Comparison of ENCODE assay signal across 28 mouse cellular contexts in genomic region chr7:74091402-74092025, GRCm38 (mm10).
DNase-seq lines count a peak whose midpoint lies in the region; ATAC-seq lines count a peak whose summit lies in the region.
"Had no signal": no experiment of that assay in that cellular context is flagged by ENCODE, and none has a peak within 500 bp of the region (broad histone marks: within the 10 kb centered on the region; RNA-seq: fewer than 3 reads in every experiment).

No protein-coding gene starts in this region.

- H3K4me1 ChIP-seq in heart, embryonic 11.5 days (ENCODE audit: control insufficient read depth, insufficient read depth, low read length), result no peaks in the 10 kb centered on the region
- no peaks in the 10 kb centered on the region for H3K4me1 ChIP-seq in forebrain, embryonic 16.5 days (replicated peaks; ENCODE audit: control insufficient read depth, insufficient read depth, low read length)
- H3K4me1 ChIP-seq: embryonic facial prominence, embryonic 15.5 days; hindbrain, embryonic 13.5 days; liver, embryonic 15.5 days; lung, embryonic 15.5 days; neural tube, embryonic 13.5 days had no signal

- H3K4me3 ChIP-seq in heart, embryonic 11.5 days (ENCODE audit: low read depth, low read length), result no peak overlapping the region
- H3K4me3 ChIP-seq in forebrain, embryonic 16.5 days (replicated peaks; ENCODE audit: low read length), result no peak overlapping the region
- H3K4me3 ChIP-seq: embryonic facial prominence, embryonic 15.5 days; heart, adult 2 months; hindbrain, embryonic 13.5 days; limb, embryonic 10.5 days; liver, embryonic 15.5 days; lung, embryonic 15.5 days; myocyte; neural tube, embryonic 13.5 days had no signal

- ATAC-seq in heart, embryonic 11.5 days (replicated peaks; ENCODE audit: insufficient number of reproducible peaks, low FRiP score, low TSS enrichment), result no peak
- ATAC-seq in forebrain, embryonic 16.5 days, result peak; percentile 92
- ATAC-seq: CD4-positive, CD25-positive, alpha-beta regulatory T cell, adult 4 months; inflammation-experienced regulatory T-cells, adult 6 months; midbrain, embryonic 16.5 days had no signal

- H3K36me3 ChIP-seq in heart, embryonic 11.5 days (ENCODE audit: control insufficient read depth, insufficient read depth, low read length), result no peaks in the 10 kb centered on the region
- H3K36me3 ChIP-seq in forebrain, embryonic 16.5 days (ENCODE audit: control insufficient read depth, insufficient read depth), result no peaks in the 10 kb centered on the region
- H3K36me3 ChIP-seq: embryonic facial prominence, embryonic 15.5 days; hindbrain, embryonic 13.5 days; limb, embryonic 10.5 days; liver, embryonic 15.5 days; lung, embryonic 15.5 days; neural tube, embryonic 13.5 days had no signal

- DNase-seq in heart, adult 11 months, result peak; percentile 58
- peak; percentile 3 for DNase-seq in right cerebral cortex, adult 18-20 months
- DNase-seq in right cerebral cortex, postnatal 14 days, result no peak
- DNase-seq in retina, postnatal 1 day, result peak; percentile 93
- DNase-seq in c-Kit-positive CD71-positive TER-119-positive erythroid progenitor cells, embryonic 14.5 days (ENCODE audit: low spot score), result no peak
- no peak for DNase-seq in urinary bladder, adult 2 months (ENCODE audit: low spot score)
- DNase-seq: adrenal gland, postnatal 36 days; cerebellum, postnatal 25 days; embryo, embryonic 11 days; gastrocnemius, postnatal 25 days; heart, adult 2 months; kidney, adult 8-10 months; kidney, postnatal 10 days; liver; lung, postnatal 4 days; thymus, postnatal 14 days had no signal

- H3K9me3 ChIP-seq in heart, embryonic 11.5 days (replicated peaks; ENCODE audit: control insufficient read depth, low read length), result no peaks in the 10 kb centered on the region
- H3K9me3 ChIP-seq in forebrain, embryonic 16.5 days (ENCODE audit: control insufficient read depth, low read length), result peaks cover 4% of the 10 kb centered on the region; the same call in 1 of the 2 replicates
- H3K9me3 ChIP-seq: embryonic facial prominence, embryonic 15.5 days; limb, embryonic 10.5 days; liver, embryonic 15.5 days; lung, embryonic 15.5 days had no signal

- no peak overlapping the region for H3K27ac ChIP-seq in heart, embryonic 11.5 days (ENCODE audit: low read depth, low read length)
- H3K27ac ChIP-seq in forebrain, embryonic 16.5 days (ENCODE audit: low read length), result no peak overlapping the region
- H3K27ac ChIP-seq: embryonic facial prominence, embryonic 15.5 days; heart, adult 2 months; hindbrain, embryonic 13.5 days; limb, embryonic 10.5 days; liver, embryonic 15.5 days; lung, embryonic 15.5 days; neural tube, embryonic 13.5 days had no signal

- 69% methylated on average over 3 of the region's 3 CpGs for WGBS in heart, embryonic 11.5 days (ENCODE audit: insufficient replicate concordance)
- 9% methylated on average over 3 of the region's 3 CpGs for WGBS in forebrain, embryonic 16.5 days

- H3K9ac ChIP-seq in heart, embryonic 11.5 days (ENCODE audit: low read depth, low read length), result no peak overlapping the region
- H3K9ac ChIP-seq in forebrain, embryonic 16.5 days (replicated peaks; ENCODE audit: low read depth, low read length), result no peak overlapping the region
- H3K9ac ChIP-seq: embryonic facial prominence, embryonic 15.5 days; hindbrain, embryonic 13.5 days; liver, embryonic 15.5 days; lung, embryonic 15.5 days; neural tube, embryonic 13.5 days had no signal

- no peak overlapping the region for H3K4me2 ChIP-seq in heart, embryonic 11.5 days
- H3K4me2 ChIP-seq in forebrain, embryonic 16.5 days (ENCODE audit: low read length), result no peak overlapping the region
- H3K4me2 ChIP-seq: embryonic facial prominence, embryonic 15.5 days; hindbrain, embryonic 13.5 days; liver, embryonic 15.5 days; lung, embryonic 15.5 days; neural tube, embryonic 13.5 days had no signal

- no peaks in the 10 kb centered on the region for H3K27me3 ChIP-seq in heart, embryonic 11.5 days (ENCODE audit: control insufficient read depth, insufficient read depth, low read length)
- H3K27me3 ChIP-seq in forebrain, embryonic 16.5 days (replicated peaks; ENCODE audit: control insufficient read depth, insufficient read depth, low read length), result peaks cover 9% of the 10 kb centered on the region; the same call in 1 of the 2 replicates
- H3K27me3 ChIP-seq: embryonic facial prominence, embryonic 15.5 days; hindbrain, embryonic 13.5 days; liver, embryonic 15.5 days; neural tube, embryonic 13.5 days had no signal

Comparison
In these comparisons a context has a peak if more than half of its experiments do, and no peak if none do; other contexts are left out.
1. DNase-seq: peak in heart, adult 11 months (single experiment), right cerebral cortex, adult 18-20 months (single experiment) and retina, postnatal 1 day (single experiment); none in right cerebral cortex, postnatal 14 days (single experiment), c-Kit-positive CD71-positive TER-119-positive erythroid progenitor cells, embryonic 14.5 days (single experiment) and urinary bladder, adult 2 months (single experiment).